Mouse (Mus musculus) midbrain, embryonic 14.5 days (tissue): ENCODE results near the gene BC005624. TPM values are rescaled to one million over a fixed set of nuclear protein-coding genes. Genes with fewer than 3 reads are reported as not detected.

ENCODE experiments used
- ATAC-seq: fragments of 200-750 bp; cut with Nextera tagmentation; 2 replicates; pipeline ENCODE4 v1.8.0; 2017; ENCODE audit warnings: moderate number of reproducible peaks, moderate library complexity; ENCODE audit not compliant: low FRiP score, low TSS enrichment
- DNase-seq: peaks from one replicate; pipeline ENCODE4 v3.0.0-alpha.2; 2015
- H3K27ac ChIP-seq: fragments of 300-500 bp; sonication (generic); replicated peaks from 2 replicates; pipeline ENCODE4 v1.5.1; 2014; ENCODE audit warnings: mild to moderate bottlenecking, low read depth, low read length, moderate library complexity
- H3K27me3 ChIP-seq: fragments of 300-500 bp; sonication (generic); 2 replicates; pipeline ENCODE4 v1.6.1; 2014; ENCODE audit warnings: low read length, control low read depth, mixed read lengths; ENCODE audit not compliant: control insufficient read depth, insufficient read depth
- H3K36me3 ChIP-seq: fragments of 300-500 bp; sonication (generic); 2 replicates; pipeline ENCODE4 v1.6.1; 2014; ENCODE audit warnings: low read length, control low read depth; ENCODE audit not compliant: control insufficient read depth, insufficient read depth
- H3K4me1 ChIP-seq: fragments of 300-500 bp; sonication (generic); 2 replicates; pipeline ENCODE4 v1.6.1; 2014; ENCODE audit warnings: mild to moderate bottlenecking, antibody characterized with exemption, low read length, control low read depth; ENCODE audit not compliant: control insufficient read depth, insufficient read depth
- H3K4me2 ChIP-seq: fragments of 300-500 bp; sonication (generic); 2 replicates; pipeline ENCODE4 v1.6.1; 2014; ENCODE audit warnings: mild to moderate bottlenecking, low read length, moderate library complexity
- H3K4me3 ChIP-seq: fragments of 300-500 bp; sonication (generic); replicated peaks from 2 replicates; pipeline ENCODE4 v1.5.1; 2014; ENCODE audit warnings: low read depth, low read length
- H3K9ac ChIP-seq: fragments of 300-500 bp; sonication (generic); replicated peaks from 2 replicates; pipeline ENCODE4 v1.6.1; 2014; ENCODE audit warnings: mild to moderate bottlenecking, low read length, moderate library complexity
- H3K9me3 ChIP-seq: fragments of 300-500 bp; sonication (generic); 2 replicates; pipeline ENCODE4 v1.6.1; 2016; ENCODE audit warnings: low read length, control low read depth, mixed read lengths; ENCODE audit not compliant: control insufficient read depth
- WGBS: fragments of 180-500 bp; shearing (Covaris S2); extraction: QIAGEN DNeasy Blood & Tissue Kit; methylation state at CpG from one replicate; pipeline ENCODE4 v1.1.7; 2014; 5-methylcytosine and 5-hydroxymethylcytosine counted together
- polyA plus RNA-seq: library from polyadenylated mRNA; unstranded; fragments of >200 nt; fragmentation: Nextera tagmentation; extraction: Ambion mirVana; gene quantifications from 2 replicates; pipeline ENCODE4 v1.2.1, GENCODE M21; 2014

The BC005624 gene
- polyA plus RNA-seq, 1 experiment from 2014 or later: 78.7 TPM

- Histone ChIP-seq H3K27ac (no peak overlapping the region), H3K36me3 (peaks cover 69% of the 10 kb centered on the region), H3K4me1 (no peaks in the 10 kb centered on the region), H3K9me3 (no peaks in the 10 kb centered on the region), H3K4me2 (no peak overlapping the region), H3K27me3 (no peaks in the 10 kb centered on the region), H3K4me3 (no peak overlapping the region), H3K9ac (no peak overlapping the region)
- 92% methylated on average over 18 of the region's 18 CpGs for WGBS
- ATAC-seq (no peak), DNase-seq (no peak)
These were observed 35.8 kb upstream of the BC005624 start for GRCm38 (mm10) chr2:31017625-31018317.

GRCm38 (mm10) chr2:31013371-31014120 lies 31.5 kb upstream of the BC005624 start:
- 76% methylated on average over 14 of the region's 14 CpGs for whole genome bisulfite sequencing
- Histone ChIP-seq H3K27ac (no peak overlapping the region), H3K36me3 (peaks cover 68% of the 10 kb centered on the region)

GRCm38 (mm10) chr2:31007208-31007607 lies 25.2 kb upstream of the BC005624 start:
- ATAC-seq (no peak), DNase-seq (no peak)
- no peak overlapping the region for H3K4me3 ChIP-seq
- H3K9me3 ChIP-seq: no peaks in the 10 kb centered on the region
- 94% methylated on average over 5 of the region's 5 CpGs for WGBS
- no peak overlapping the region for H3K27ac ChIP-seq
- no peaks in the 10 kb centered on the region for H3K27me3 ChIP-seq
- no peaks in the 10 kb centered on the region for H3K4me1 ChIP-seq
- peaks cover 91% of the 10 kb centered on the region for H3K36me3 ChIP-seq
- no peak overlapping the region for H3K4me2 ChIP-seq
- H3K9ac ChIP-seq: no peak overlapping the region

More at GRCm38 (mm10) chr2:31013371-31014120, 31.5 kb upstream of the BC005624 start:
- no peaks in the 10 kb centered on the region for H3K9me3 ChIP-seq
- no peaks in the 10 kb centered on the region for H3K4me1 ChIP-seq
- DNase-seq (no peak), ATAC-seq (no peak)
- no peaks in the 10 kb centered on the region for H3K27me3 ChIP-seq
- H3K4me2 ChIP-seq: no peak overlapping the region
- no peak overlapping the region for H3K9ac ChIP-seq
- H3K4me3 ChIP-seq: no peak overlapping the region

GRCm38 (mm10) chr2:31006434-31006833 lies 24.4 kb upstream of the BC005624 start:
- ATAC-seq (no peak), DNase-seq (no peak)
- no peaks in the 10 kb centered on the region for H3K27me3 ChIP-seq
- H3K4me2 ChIP-seq: no peak overlapping the region
- WGBS: 93% methylated on average over 5 of the region's 5 CpGs
- H3K36me3 ChIP-seq: peaks cover 91% of the 10 kb centered on the region
- H3K27ac ChIP-seq: no peak overlapping the region
- H3K4me3 ChIP-seq: no peak overlapping the region
- no peaks in the 10 kb centered on the region for H3K4me1 ChIP-seq
- no peak overlapping the region for H3K9ac ChIP-seq
- H3K9me3 ChIP-seq: no peaks in the 10 kb centered on the region

- H3K27ac ChIP-seq: no peak overlapping the region
- no peaks in the 10 kb centered on the region for H3K9me3 ChIP-seq
- WGBS: 74% methylated on average over 2 of the region's 2 CpGs
- H3K4me3 ChIP-seq: no peak overlapping the region
- H3K4me2 ChIP-seq: no peak overlapping the region
- DNase-seq (no peak), ATAC-seq (no peak)
- no peaks in the 10 kb centered on the region for H3K27me3 ChIP-seq
- no peak overlapping the region for H3K9ac ChIP-seq
- peaks cover 86% of the 10 kb centered on the region for H3K36me3 ChIP-seq
- no peaks in the 10 kb centered on the region for H3K4me1 ChIP-seq
These were observed 23.5 kb upstream of the BC005624 start for GRCm38 (mm10) chr2:31005453-31005852.

DNA sequence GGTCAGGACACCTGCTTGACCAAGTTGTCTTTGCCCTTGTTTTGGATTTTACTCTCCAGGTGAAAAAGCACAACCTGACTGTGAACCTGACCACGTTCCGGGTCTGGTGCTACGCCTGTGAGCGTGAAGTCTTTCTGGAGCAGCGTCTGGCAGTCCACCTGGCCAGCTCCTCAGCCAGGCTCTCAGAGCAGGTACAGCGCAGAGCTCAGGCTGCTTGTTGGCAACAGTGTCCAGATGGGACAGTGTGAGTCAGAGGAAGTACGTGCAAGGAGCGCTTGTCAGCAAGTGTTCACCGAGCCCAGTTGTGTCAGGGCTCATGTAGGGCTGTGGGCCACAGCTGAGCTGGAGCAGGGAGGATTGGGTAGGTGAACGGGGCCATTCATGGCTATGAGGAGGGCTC lies 20.9 kb upstream of the BC005624 start:
- Histone ChIP-seq H3K4me1 (no peaks in the 10 kb centered on the region), H3K36me3 (peaks cover 75% of the 10 kb centered on the region), H3K4me2 (no peak overlapping the region), H3K27ac (no peak overlapping the region), H3K9me3 (no peaks in the 10 kb centered on the region), H3K27me3 (no peaks in the 10 kb centered on the region), H3K4me3 (no peak overlapping the region), H3K9ac (no peak overlapping the region)
- ATAC-seq: no peak
- WGBS: 95% methylated on average over 10 of the region's 10 CpGs
- no peak for DNase-seq

DNA sequence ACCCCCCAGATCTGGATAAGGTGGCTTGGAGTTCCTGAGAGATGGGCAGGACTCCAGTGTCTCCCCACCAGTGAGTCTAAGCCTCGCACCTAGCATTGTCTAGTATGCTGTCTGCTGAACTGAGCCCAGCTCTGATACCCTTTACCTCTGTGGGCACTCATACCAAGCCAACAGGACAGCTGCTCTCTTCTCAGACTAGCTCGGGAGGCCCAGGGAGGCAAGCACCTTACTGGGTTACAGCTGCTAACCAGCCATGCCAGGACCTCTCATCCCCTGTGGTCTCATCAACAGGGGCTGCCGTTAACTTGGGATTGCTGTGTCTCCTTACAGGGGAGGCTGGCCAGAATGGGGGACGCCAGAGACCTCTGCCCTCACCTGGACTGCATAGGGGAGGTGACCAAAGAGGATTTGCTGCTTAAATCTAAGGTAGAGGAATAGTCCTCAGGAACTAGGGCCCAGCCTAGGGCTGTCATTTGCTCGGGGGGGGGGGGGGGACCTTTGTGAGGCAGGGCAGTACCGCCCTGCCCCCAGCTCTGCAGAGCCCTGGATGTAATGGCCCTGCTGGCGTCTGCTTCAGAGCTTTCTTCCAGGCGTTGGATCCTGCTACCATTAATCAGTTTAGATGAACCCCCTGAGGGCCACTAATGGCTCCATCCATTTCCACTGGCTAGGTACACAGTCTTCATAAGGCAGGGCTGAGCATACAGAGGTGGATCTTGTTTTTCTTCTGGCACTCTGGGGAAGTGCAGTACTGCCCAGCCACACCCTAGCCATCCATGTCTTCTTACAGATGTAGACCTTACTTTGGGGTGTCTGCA lies 16.7 kb upstream of the BC005624 start:
- DNase-seq: no peak

DNA sequence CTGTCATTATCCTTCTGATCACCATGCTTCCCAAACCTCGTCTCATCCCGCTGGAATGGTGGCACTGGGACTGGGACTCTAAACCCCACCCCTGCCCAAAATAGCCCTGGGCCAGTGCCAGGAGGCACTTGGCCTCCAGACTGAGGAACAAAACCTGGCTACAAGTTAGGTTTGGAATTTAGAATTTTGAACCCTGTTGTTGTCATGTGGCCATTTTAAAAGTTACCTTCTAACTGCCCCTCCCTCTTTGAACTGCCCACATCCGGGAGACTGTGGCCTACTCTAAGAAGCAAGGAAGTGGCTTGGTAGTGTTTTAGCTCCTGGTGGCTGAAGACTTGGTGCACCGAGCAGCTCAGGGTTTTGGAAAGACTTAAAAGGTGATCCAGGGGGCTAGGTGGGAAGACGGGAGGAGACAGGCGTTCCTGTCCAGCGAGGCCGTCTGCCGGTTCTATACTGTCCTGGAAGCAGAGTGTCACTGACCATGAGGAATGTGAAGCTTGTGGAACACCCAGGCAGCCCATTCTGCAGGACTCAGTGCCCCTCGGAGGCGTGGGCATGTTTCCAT lies 13.5 kb upstream of the BC005624 start:
- no peak for ATAC-seq

More for the DNA sequence above, 16.7 kb upstream of the BC005624 start:
- no peaks in the 10 kb centered on the region for H3K27me3 ChIP-seq
- H3K4me1 ChIP-seq: no peaks in the 10 kb centered on the region
- WGBS: 77% methylated on average over 8 of the region's 8 CpGs
- H3K4me3 ChIP-seq: no peak overlapping the region
- no peak for ATAC-seq
- H3K9me3 ChIP-seq: no peaks in the 10 kb centered on the region
- H3K36me3 ChIP-seq: peaks cover 36% of the 10 kb centered on the region
- no peak overlapping the region for H3K27ac ChIP-seq
- no peak overlapping the region for H3K4me2 ChIP-seq
- H3K9ac ChIP-seq: no peak overlapping the region

More for the DNA sequence above, 13.5 kb upstream of the BC005624 start:
- no peaks in the 10 kb centered on the region for H3K27me3 ChIP-seq
- H3K4me3 ChIP-seq: no peak overlapping the region
- peaks cover 12% of the 10 kb centered on the region for H3K36me3 ChIP-seq
- no peak for DNase-seq
- no peaks in the 10 kb centered on the region for H3K4me1 ChIP-seq
- no peak overlapping the region for H3K4me2 ChIP-seq
- H3K9ac ChIP-seq: no peak overlapping the region
- H3K27ac ChIP-seq: no peak overlapping the region
- no peaks in the 10 kb centered on the region for H3K9me3 ChIP-seq
- 82% methylated on average over 11 of the region's 11 CpGs for WGBS
